Mouse (Mus musculus): Measurements from ENCODE around the gene Sell. TPM values are rescaled to one million over a fixed set of nuclear protein-coding genes. Genes with fewer than 3 reads are reported as not detected.

Gene Sell
- polyA plus RNA-seq, 1 experiment from 2014 or later = 10.9 TPM

- Histone ChIP-seq H3K4me2 (no peak overlapping the region), H3K27ac (replicated peaks) (no peak overlapping the region), H3K36me3 (replicated peaks) (no peaks in the 10 kb centered on the region), H3K9me3 (replicated peaks) (no peaks in the 10 kb centered on the region), H3K4me3 (replicated peaks) (no peak overlapping the region), H3K4me1 (replicated peaks) (no peaks in the 10 kb centered on the region), H3K9ac (no peak overlapping the region), H3K27me3 (no peaks in the 10 kb centered on the region)
- WGBS (ENCODE audit: insufficient replicate concordance) = 64% methylated on average over 9 of the region's 9 CpGs
- ATAC-seq (ENCODE audit: insufficient read depth) = no peak
These were observed 8.2 kb upstream of the Sell start for GRCm38 (mm10) chr1:164053561-164053960.

GRCm38 (mm10) chr1:164054800-164055199, 7.0 kb upstream of the Sell start:
- Histone ChIP-seq H3K4me3 (replicated peaks) (no peak overlapping the region), H3K27me3 (no peaks in the 10 kb centered on the region), H3K27ac (replicated peaks) (no peak overlapping the region), H3K4me1 (replicated peaks) (no peaks in the 10 kb centered on the region; the same call in 1 of the 2 replicates), H3K36me3 (replicated peaks) (no peaks in the 10 kb centered on the region), H3K4me2 (no peak overlapping the region), H3K9ac (no peak overlapping the region), H3K9me3 (replicated peaks) (no peaks in the 10 kb centered on the region)
- ATAC-seq (ENCODE audit: insufficient read depth) = no peak
- 30% methylated on average over 2 of the region's 2 CpGs for WGBS (ENCODE audit: insufficient replicate concordance)

GRCm38 (mm10) chr1:164060071-164060470, 1.7 kb upstream of the Sell start:
- no peak for ATAC-seq (ENCODE audit: insufficient read depth)
- no peaks in the 10 kb centered on the region; the same call in 1 of the 2 replicates for H3K4me1 ChIP-seq (replicated peaks)
- no peak overlapping the region for H3K27ac ChIP-seq (replicated peaks)
- no peak overlapping the region for H3K4me2 ChIP-seq
- no peaks in the 10 kb centered on the region for H3K27me3 ChIP-seq
- no peaks in the 10 kb centered on the region for H3K36me3 ChIP-seq (replicated peaks)
- no peak overlapping the region for H3K4me3 ChIP-seq (replicated peaks)
- no peak overlapping the region for H3K9ac ChIP-seq
- no peaks in the 10 kb centered on the region for H3K9me3 ChIP-seq (replicated peaks)
- 43% methylated on average over 4 of the region's 4 CpGs for WGBS (ENCODE audit: insufficient replicate concordance)

GRCm38 (mm10) chr1:164061278-164061677, 504 bp upstream of the Sell start:
- Histone ChIP-seq H3K9me3 (replicated peaks) (no peaks in the 10 kb centered on the region), H3K27ac (replicated peaks) (no peak overlapping the region), H3K4me1 (replicated peaks) (no peaks in the 10 kb centered on the region; the same call in 1 of the 2 replicates), H3K4me2 (peak overlapping the region; percentile 3; the same call in 1 of the 2 replicates), H3K27me3 (no peaks in the 10 kb centered on the region), H3K36me3 (replicated peaks) (no peaks in the 10 kb centered on the region), H3K9ac (no peak overlapping the region), H3K4me3 (replicated peaks) (no peak overlapping the region)
- WGBS (ENCODE audit: insufficient replicate concordance) = 9% methylated on average over 4 of the region's 4 CpGs
- ATAC-seq (ENCODE audit: insufficient read depth) = no peak

- H3K27ac ChIP-seq (replicated peaks) = no peak overlapping the region
- 0 out of 2 replicates have a peak overlapping the region, but pooled peaks have one; percentile 3 for H3K4me3 ChIP-seq (replicated peaks)
- H3K27me3 ChIP-seq = no peaks in the 10 kb centered on the region
- no peak overlapping the region for H3K9ac ChIP-seq
- H3K4me2 ChIP-seq = no peak overlapping the region
- WGBS (ENCODE audit: insufficient replicate concordance) = 27% methylated on average over 2 of the region's 2 CpGs
- ATAC-seq (ENCODE audit: insufficient read depth) = no peak
- H3K36me3 ChIP-seq (replicated peaks) = no peaks in the 10 kb centered on the region
- H3K4me1 ChIP-seq (replicated peaks) = no peaks in the 10 kb centered on the region; the same call in 1 of the 2 replicates
- H3K9me3 ChIP-seq (replicated peaks) = no peaks in the 10 kb centered on the region
These were observed 1.1 kb downstream of the Sell start for GRCm38 (mm10) chr1:164062856-164063255.

- peak overlapping the region; percentile 18 for H3K4me2 ChIP-seq
- H3K27ac ChIP-seq (replicated peaks) = no peak overlapping the region
- H3K4me1 ChIP-seq (replicated peaks) = no peaks in the 10 kb centered on the region; the same call in 1 of the 2 replicates
- H3K27me3 ChIP-seq = no peaks in the 10 kb centered on the region
- no peaks in the 10 kb centered on the region for H3K9me3 ChIP-seq (replicated peaks)
- ATAC-seq (ENCODE audit: insufficient read depth) = no peak
- no peak overlapping the region for H3K9ac ChIP-seq
- H3K36me3 ChIP-seq (replicated peaks) = no peaks in the 10 kb centered on the region
- 25% methylated on average over 3 of the region's 3 CpGs for WGBS (ENCODE audit: insufficient replicate concordance)
- 0 out of 2 replicates have a peak overlapping the region, but pooled peaks have one; percentile 1 for H3K4me3 ChIP-seq (replicated peaks)
These were observed 2.0 kb downstream of the Sell start for GRCm38 (mm10) chr1:164063745-164064144.

GRCm38 (mm10) chr1:164069261-164069660, 7.5 kb downstream of the Sell start:
- Histone ChIP-seq H3K9me3 (replicated peaks) (no peaks in the 10 kb centered on the region), H3K27me3 (no peaks in the 10 kb centered on the region), H3K4me3 (replicated peaks) (no peak overlapping the region), H3K4me1 (replicated peaks) (no peaks in the 10 kb centered on the region), H3K4me2 (no peak overlapping the region), H3K36me3 (replicated peaks) (no peaks in the 10 kb centered on the region), H3K9ac (no peak overlapping the region), H3K27ac (replicated peaks) (no peak overlapping the region)
- ATAC-seq (ENCODE audit: insufficient read depth) = no peak

- H3K27ac ChIP-seq (replicated peaks) = no peak overlapping the region
- H3K36me3 ChIP-seq (replicated peaks) = no peaks in the 10 kb centered on the region
- no peaks in the 10 kb centered on the region for H3K27me3 ChIP-seq
- no peaks in the 10 kb centered on the region for H3K4me1 ChIP-seq (replicated peaks)
- no peak for ATAC-seq (ENCODE audit: insufficient read depth)
- H3K9me3 ChIP-seq (replicated peaks) = no peaks in the 10 kb centered on the region
- H3K4me2 ChIP-seq = no peak overlapping the region
- H3K4me3 ChIP-seq (replicated peaks) = no peak overlapping the region
- no peak overlapping the region for H3K9ac ChIP-seq
- WGBS (ENCODE audit: insufficient replicate concordance) = 69% methylated on average over 4 of the region's 4 CpGs
These were observed 8.7 kb downstream of the Sell start for GRCm38 (mm10) chr1:164070461-164070860.

- Histone ChIP-seq H3K4me2 (no peak overlapping the region), H3K4me3 (replicated peaks) (no peak overlapping the region), H3K27me3 (no peaks in the 10 kb centered on the region), H3K27ac (replicated peaks) (no peak overlapping the region), H3K36me3 (replicated peaks) (no peaks in the 10 kb centered on the region), H3K4me1 (replicated peaks) (no peaks in the 10 kb centered on the region), H3K9ac (no peak overlapping the region), H3K9me3 (replicated peaks) (no peaks in the 10 kb centered on the region)
- ATAC-seq (ENCODE audit: insufficient read depth) = no peak
- WGBS (ENCODE audit: insufficient replicate concordance) = 30% methylated on average over 7 of the region's 7 CpGs
These were observed 9.3 kb downstream of the Sell start for GRCm38 (mm10) chr1:164071111-164071510.

GRCm38 (mm10) chr1:164072001-164072400, 10.2 kb downstream of the Sell start:
- no peaks in the 10 kb centered on the region for H3K36me3 ChIP-seq (replicated peaks)
- no peak for ATAC-seq (ENCODE audit: insufficient read depth)
- no peaks in the 10 kb centered on the region for H3K4me1 ChIP-seq (replicated peaks)
- no peak overlapping the region for H3K9ac ChIP-seq
- H3K4me3 ChIP-seq (replicated peaks) = no peak overlapping the region
- no peak overlapping the region for H3K27ac ChIP-seq (replicated peaks)
- no peaks in the 10 kb centered on the region for H3K27me3 ChIP-seq
- no peak overlapping the region for H3K4me2 ChIP-seq
- WGBS (ENCODE audit: insufficient replicate concordance) = 79% methylated on average over 4 of the region's 4 CpGs
- H3K9me3 ChIP-seq (replicated peaks) = no peaks in the 10 kb centered on the region

- Histone ChIP-seq H3K36me3 (replicated peaks) (no peaks in the 10 kb centered on the region), H3K4me3 (replicated peaks) (no peak overlapping the region), H3K27me3 (no peaks in the 10 kb centered on the region), H3K9ac (no peak overlapping the region), H3K9me3 (replicated peaks) (no peaks in the 10 kb centered on the region), H3K27ac (replicated peaks) (no peak overlapping the region), H3K4me1 (replicated peaks) (no peaks in the 10 kb centered on the region), H3K4me2 (no peak overlapping the region)
- ATAC-seq (ENCODE audit: insufficient read depth) = no peak
- 47% methylated on average over 9 of the region's 9 CpGs for WGBS (ENCODE audit: insufficient replicate concordance)
These were observed 11.3 kb downstream of the Sell start for GRCm38 (mm10) chr1:164073091-164073490.

- WGBS (ENCODE audit: insufficient replicate concordance) = 16% methylated on average over 7 of the region's 7 CpGs
- no peaks in the 10 kb centered on the region for H3K27me3 ChIP-seq
- ATAC-seq (ENCODE audit: insufficient read depth) = no peak
- no peaks in the 10 kb centered on the region for H3K9me3 ChIP-seq (replicated peaks)
- no peak overlapping the region for H3K4me3 ChIP-seq (replicated peaks)
- H3K4me1 ChIP-seq (replicated peaks) = no peaks in the 10 kb centered on the region
- no peak overlapping the region for H3K9ac ChIP-seq
- no peaks in the 10 kb centered on the region for H3K36me3 ChIP-seq (replicated peaks)
- no peak overlapping the region for H3K27ac ChIP-seq (replicated peaks)
- no peak overlapping the region for H3K4me2 ChIP-seq
These were observed 12.0 kb downstream of the Sell start for GRCm38 (mm10) chr1:164073803-164074202.
